Mouse (Mus musculus) effector memory CD4-positive, alpha-beta T cell, adult 7 months (primary cell): ENCODE measurements around the gene Snip1. TPM values are rescaled to one million over a fixed set of nuclear protein-coding genes. Genes with fewer than 3 reads are reported as not detected.

Experiments
- polyA plus RNA-seq: library from polyadenylated mRNA; unstranded; fragments of 100-300 nt; shearing (Covaris generic); gene quantifications from one replicate; pipeline ENCODE4 v1.2.1, GENCODE M21; 2017

Gene Snip1
- polyA plus RNA-seq, result 38.7 TPM

GRCm38 (mm10) chr4:125066490-125067370 lies at the start of gene Snip1:
Gene Snip1 (plus strand): TSS chr4:125066672.

DNA sequence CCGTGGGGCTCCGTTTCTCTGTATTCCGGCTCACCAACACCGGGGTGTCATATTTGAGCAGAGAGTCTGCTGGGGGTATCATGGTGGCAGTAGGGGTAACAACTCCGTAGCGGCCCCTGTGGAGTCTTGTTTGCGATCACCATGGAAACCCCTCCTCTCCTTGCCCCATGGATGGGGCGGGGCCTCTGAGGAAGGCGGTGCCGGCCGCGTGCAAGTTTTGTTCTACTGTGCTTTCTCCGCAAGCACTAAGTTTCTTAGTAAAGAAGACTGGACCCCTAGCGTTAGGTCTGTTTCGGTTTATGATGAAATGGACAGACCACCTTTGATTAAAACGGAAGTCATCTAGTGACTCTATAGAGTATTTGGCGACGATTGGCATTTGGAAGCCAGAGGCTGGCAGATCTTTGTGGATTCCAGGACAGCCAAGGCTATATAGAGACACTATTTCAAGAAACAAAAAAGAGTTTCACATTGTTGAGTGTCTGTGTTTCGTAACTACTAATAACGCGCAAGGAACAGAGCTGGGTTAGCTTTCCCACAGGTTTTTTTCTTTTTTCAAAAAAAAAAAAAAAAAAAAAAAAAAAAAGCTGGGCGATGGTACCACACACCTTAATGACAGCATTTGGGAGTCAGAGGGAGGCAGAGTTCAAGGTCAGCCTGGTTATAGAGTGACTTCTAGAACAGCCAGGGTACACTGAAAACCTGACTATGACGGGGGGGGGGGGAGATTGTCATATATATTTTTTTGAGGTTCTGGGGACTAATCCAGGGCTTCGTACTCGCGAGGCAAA lies 760 bp upstream of the Snip1 start, which contains the start of gene Dnali1:
Dnali1 (minus strand) TSS at position 187 of the 791 bp plus-strand sequence.

GRCm38 (mm10) chr4:125084403-125085345 lies 18.2 kb downstream of the Snip1 start, which contains the start of gene Meaf6:
Gene Meaf6 (plus strand): TSS chr4:125085134.

Other genes with a start within 250 kb of the Snip1 start
- gene Yrdc, start 216.0 kb upstream of the Snip1 start, polyA plus RNA-seq, result 182 TPM
- gene 1110065P20Rik, start 215.5 kb upstream of the Snip1 start, polyA plus RNA-seq, result 20.4 TPM
- 2.6 TPM for gene Maneal, start 204.5 kb upstream of the Snip1 start, polyA plus RNA-seq
- 0.55 TPM for gene Epha10, start 185.8 kb upstream of the Snip1 start, polyA plus RNA-seq
- gene 9930104L06Rik, start 129.6 kb upstream of the Snip1 start, polyA plus RNA-seq, result 8.6 TPM
- gene Cdca8, start 127.4 kb upstream of the Snip1 start, polyA plus RNA-seq, result 2.3 TPM
- gene Rspo1, start 80.2 kb upstream of the Snip1 start, polyA plus RNA-seq, result not detected
- gene Gnl2, start 50.1 kb upstream of the Snip1 start, polyA plus RNA-seq, result 77.3 TPM
- 0.29 TPM for gene Dnali1, start 969 bp upstream of the Snip1 start, polyA plus RNA-seq
- 46.2 TPM for gene Meaf6, start 18.5 kb downstream of the Snip1 start, polyA plus RNA-seq
- 222 TPM for gene Zc3h12a, start 61.2 kb downstream of the Snip1 start, polyA plus RNA-seq